Mouse (Mus musculus): Measurements from ENCODE around the gene Dyrk2. TPM values are rescaled to one million over a fixed set of nuclear protein-coding genes. Genes with fewer than 3 reads are reported as not detected.

The Dyrk2 gene
- 49.4 and 77.6 TPM in 2 replicates for polyA plus RNA-seq (2012; ENCODE audit: low replicate concordance)

DNA sequence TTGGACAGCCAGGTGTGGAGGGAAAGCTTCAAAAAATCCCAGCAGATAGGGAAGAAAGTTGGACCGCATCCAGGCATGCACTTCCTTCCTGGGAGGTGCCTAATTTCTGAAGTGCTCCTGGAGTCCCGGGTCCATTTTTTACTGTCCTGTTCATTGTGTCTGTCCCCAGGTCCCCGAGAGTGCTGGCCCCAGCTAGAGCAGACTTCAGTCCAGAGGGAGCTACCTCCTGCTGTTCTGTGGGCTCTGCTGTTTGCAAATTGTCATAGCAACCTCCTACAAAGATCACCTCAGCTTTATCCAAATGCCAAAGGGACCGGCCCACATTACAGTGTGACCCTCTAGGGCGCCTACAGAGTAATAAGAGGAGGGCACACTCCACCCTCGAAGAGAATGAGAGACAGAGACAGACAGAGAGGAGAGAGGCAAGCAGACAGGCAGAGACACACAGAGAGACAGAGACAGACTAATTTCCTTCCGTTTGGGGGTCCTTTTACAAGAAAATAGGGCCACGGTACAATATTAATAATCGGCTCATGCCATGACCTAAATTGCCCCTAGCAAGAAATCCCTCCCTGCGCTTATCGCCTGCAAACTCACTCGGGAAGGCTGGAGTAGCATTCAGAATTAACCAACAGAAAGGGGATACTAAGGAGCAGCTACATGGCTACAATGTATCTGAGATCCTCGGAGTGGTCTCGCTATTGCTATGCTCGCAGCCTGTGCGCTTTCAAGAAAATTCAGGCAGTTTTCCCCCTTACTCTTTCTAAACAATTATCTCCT is at the start of gene Dyrk2:
TSS of gene Dyrk2 (minus strand) at position 9 of the 780 bp plus-strand sequence.

Measured in hematopoietic multipotent progenitor cell, adult 10-12 weeks (in vitro differentiated cells).